Mouse (Mus musculus) embryo, embryonic 10.5 days (tissue): ENCODE data around the gene Car4.

ENCODE experiments used
- DNase-seq: peaks from one replicate; pipeline ENCODE4 v3.0.0-alpha.2; 2015; ENCODE audit warnings: low spot score

Car4 gene

DNA sequence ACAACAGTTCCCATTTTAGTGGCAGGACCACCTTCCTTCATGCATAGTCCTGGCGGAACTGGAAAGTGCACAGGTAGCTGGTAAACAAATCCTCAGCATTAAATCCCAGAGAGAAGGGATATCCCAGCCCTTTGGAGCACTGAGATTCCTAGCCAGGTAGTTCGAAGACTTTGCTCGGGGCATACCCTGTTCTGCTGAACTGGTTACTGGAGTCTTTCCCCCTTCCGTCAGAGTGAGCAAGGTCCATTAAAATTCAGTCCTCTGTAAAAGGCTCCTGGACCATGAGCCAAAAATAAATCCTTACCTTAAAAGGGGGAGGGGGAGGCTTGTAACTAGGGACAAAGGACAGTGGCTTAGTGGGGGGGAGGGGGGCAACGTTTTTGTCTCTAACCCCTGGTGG, 1.6 kb downstream of the Car4 start:
- DNase-seq: peak; percentile 15

DNA sequence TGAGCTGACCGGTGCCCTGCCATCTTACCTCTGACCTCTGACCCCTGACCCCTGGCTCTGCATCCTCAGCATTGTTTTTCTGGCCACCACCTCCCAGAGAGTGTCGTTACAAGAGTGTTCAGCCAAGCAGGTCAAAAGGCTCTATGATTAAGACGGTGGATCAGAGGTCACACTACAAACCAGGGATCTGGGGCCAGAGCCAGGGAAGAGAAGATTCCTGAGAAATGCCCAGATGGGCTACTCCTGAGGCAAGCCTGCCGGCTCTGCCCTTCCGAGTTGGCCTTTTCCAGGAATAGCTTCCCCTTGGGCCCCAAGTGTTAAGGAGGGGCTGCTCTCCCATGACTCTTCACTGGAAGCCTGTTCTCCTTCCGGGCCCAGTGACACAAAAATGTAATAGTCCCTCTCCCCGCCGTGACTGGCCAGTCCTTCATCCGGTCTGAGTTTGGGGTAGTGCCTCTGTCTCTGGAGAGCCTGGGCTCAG, 2.2 kb downstream of the Car4 start:
- DNase-seq: peak; percentile 55

DNA sequence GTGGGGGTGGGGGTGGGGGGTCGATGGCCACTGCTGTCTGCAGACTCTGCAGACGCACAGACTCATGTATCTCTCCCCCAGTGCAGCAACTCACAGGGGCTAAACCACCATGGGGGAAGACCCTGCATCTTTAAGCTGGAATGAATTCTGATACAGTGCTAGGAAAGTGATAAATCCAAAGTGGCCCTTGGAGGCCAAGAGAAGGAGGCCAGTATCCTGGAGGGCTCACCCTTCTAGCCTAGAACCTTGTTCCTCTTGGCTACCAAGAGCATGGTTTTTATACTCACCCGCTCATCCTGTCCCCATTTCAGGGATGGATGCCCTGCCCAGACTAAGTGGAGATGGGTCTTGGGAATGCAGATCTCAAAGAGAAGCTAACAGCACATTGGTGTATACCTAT, 2.7 kb downstream of the Car4 start:
- DNase-seq: no peak

DNA sequence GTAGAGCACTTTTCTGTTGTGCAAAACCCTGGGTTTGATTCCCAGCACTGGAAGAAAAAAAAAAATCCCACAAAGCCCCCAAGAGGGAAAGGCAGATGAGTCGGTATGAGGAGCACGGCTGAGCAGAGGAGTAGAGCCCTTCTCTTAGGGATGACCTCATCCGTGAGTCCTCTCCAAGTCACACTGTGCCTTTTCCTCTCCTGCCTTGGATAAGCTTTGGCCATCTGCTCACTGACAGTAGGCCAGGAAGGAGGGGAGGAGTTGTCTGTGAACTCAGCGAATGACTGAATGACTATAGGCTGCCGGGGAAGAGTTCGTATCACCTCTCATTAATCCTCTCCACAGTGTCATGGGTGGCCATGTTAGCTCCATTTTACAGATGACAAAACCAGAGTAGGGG, 3.2 kb downstream of the Car4 start:
- DNase-seq: no peak

- DNase-seq: no peak
Observed at GRCm38 (mm10) chr11:84961571-84961970, 4.0 kb downstream of the Car4 start.

- DNase-seq: no peak
Observed at GRCm38 (mm10) chr11:84962536-84962935, 5.0 kb downstream of the Car4 start.

DNA sequence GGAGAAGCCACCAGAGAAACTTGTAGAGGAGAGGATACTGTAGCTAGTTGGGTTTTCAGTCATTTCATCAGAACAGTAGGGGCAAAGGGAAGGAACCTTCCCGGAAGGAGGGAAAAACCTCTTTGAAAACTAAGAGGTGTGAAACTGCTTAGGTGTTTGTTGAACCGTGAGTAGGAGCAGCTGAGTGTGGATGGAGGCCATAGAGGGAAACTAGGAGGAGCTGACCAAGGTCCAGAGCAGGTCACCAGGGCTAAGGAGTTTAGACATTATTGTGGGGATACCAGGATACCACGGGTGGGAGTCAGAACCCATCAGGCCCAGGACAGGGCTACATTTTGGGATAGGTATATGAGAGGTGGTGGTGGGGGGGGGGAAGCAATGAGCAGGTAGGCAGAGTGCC, 6.0 kb downstream of the Car4 start:
- DNase-seq: no peak

- DNase-seq: no peak
Observed at GRCm38 (mm10) chr11:84966696-84967095, 9.1 kb downstream of the Car4 start.

DNA sequence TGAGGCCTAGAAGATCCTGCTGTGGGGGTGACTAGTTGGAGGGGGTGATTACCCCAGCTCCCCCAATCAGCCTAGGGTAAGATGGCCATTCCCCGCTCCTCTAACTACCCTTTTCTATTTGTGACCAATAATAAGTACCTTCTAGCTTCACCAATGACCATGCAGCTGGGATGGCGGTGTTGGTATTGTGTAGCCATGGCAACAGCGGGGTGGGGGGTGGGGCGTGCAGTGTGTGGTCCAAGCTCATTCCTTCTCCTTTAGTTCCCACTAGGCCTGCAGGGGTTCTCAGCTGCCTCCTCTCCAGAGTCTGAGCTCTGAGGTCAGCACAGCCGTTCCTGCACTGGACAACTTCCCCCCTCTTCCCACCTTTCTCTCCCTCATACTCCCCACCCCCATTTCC, 9.5 kb downstream of the Car4 start:
- peak; percentile 78 for DNase-seq

GRCm38 (mm10) chr11:84968309-84968708, 10.7 kb downstream of the Car4 start:
- no peak for DNase-seq

GRCm38 (mm10) chr11:84968775-84969174, 11.2 kb downstream of the Car4 start:
- no peak for DNase-seq

DNA sequence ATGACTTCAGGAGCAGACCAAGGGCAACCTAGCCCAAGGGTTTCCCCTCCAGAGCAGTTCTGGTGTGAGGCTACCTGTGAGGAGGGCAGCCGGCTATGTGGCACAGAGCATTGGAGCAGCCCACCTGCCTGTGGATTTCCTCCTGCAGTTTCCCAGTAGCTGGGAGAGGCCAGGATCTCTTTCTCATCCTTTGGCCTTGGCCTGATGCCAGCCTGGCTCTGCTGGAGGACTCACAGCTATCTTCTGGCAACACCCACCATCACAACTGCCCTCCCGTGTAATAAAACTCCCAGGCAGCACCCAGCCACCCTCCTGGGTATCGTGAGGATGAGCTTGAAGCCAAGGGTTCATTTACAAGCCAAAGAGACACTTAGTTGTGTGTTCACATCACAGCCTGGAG, 14.5 kb downstream of the Car4 start:
- no peak for DNase-seq

DNA sequence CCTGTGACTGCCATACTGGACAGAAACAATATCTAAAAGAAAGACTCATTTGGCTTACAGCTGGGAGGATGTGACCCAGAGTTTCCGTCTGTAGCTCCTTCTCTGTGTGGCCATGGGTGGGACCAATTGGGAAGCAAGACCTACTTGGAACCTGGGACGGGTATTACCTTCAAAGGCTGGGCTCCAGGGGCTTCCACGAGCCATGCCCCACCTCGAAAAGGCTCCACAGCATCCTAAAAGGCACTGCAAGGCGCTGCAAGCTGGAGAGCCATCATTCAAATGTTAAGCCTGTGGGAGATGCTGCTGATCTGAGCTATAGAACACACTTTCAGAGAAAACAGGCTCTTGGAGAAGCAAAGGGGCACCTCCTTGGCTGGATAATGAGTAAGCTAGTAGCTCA, 16.1 kb downstream of the Car4 start:
- no peak for DNase-seq

DNA sequence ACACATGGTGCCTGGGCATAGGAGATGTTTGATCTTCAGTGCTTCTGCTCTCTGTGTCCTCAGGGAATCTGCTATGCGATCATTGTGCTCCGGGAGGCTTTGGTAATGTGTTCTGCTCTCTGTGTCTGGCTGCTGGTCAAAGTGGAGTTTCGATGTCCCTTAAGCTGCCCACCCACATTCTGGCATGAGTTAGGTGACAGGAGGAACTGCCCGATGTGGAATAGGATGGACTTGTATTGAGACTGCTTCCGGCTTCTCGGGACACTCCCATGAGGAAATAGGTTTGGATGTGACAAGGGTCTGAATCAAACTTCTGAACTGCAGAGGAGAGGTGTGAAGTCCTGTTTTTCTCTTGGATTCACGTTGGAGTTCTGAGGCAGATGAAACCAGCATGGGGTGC, 17.0 kb downstream of the Car4 start:
- DNase-seq: no peak

- no peak for DNase-seq
Observed at GRCm38 (mm10) chr11:84976706-84977105, 19.1 kb downstream of the Car4 start.

GRCm38 (mm10) chr11:84977385-84977952, 19.9 kb downstream of the Car4 start:
- DNase-seq: no peak

- DNase-seq: peak; percentile 72
Observed at GRCm38 (mm10) chr11:84978113-84978512, 20.5 kb downstream of the Car4 start.

DNA sequence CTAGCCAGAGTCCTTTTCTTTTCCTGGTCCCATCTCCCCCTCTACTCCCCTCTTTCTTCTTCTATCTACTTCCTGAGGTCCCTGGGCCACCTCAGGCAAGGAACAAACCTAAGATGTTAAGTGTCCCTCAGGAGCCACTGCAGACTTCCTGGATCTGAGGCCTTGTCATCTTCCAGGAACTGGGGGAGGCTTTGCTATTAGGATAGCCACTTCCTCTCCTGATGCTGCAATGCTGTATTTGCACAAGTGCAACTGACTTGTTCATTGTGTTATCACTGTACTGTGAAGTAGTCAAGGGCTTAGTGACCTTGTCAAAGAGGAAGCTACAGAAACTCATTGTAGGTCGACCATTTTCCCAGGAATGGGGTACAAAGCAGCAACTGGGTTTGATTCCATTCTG, 21.8 kb downstream of the Car4 start:
- no peak for DNase-seq

DNA sequence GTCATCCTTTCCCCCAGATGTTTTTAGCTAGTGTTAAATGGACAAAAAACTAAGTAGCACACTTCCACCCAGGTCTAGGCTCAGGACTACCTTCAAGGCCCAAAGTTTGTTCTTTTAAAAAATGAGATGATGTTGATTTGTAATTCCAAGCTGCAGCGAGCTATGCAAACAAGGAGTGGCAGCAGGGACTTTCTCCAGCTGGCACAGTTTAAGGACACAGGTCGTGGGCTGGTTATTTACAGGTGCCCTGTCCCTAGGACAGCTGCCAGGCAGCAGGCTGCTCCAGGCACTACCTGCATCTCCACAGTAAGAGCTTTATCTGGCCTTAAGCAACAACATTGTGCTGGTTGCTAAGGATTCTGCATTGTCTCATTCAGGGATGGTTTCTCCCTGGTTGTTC, 23.1 kb downstream of the Car4 start:
- no peak for DNase-seq

- DNase-seq: no peak
Observed at GRCm38 (mm10) chr11:84985421-84985820, 27.8 kb downstream of the Car4 start.

- no peak for DNase-seq
Observed at GRCm38 (mm10) chr11:84988341-84988919, 30.8 kb downstream of the Car4 start.

DNA sequence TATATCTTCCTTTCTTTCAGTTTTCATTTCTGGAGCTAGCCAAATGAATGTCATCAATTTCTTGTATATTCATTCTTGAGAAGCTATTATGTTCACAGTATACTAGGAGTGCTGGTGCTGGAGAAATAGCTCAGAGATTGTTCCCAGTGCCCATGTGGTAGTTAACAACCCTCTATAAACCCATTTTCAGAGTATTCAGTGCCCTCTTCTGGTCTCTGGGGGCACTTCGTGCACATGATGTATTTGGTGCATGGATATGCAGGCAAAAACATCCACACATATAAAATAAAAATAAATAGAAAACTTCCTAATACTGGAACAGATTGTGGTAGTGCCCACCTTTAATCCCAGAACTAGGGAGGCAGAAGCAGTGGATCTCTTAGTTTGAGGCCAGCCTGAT, 35.4 kb downstream of the Car4 start:
- no peak for DNase-seq

DNA sequence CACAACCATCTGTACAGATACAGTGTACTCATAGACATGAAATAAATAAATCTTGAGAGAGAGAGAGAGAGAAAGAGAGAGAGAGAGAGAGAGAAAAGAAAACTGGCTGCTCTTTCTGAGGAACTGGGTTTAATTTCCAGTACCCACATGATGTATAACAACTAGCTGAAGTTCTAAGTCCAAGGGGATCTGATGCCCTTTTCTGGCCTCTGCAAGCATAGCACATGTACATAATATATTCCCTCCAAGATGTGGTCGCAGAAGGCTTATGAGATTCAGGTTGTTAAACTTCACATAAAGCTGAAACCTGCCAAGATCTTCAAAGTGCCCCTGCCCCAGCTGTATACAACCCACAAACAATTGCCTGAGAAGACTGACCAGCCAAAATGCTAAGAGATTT, 37.7 kb downstream of the Car4 start:
- DNase-seq: no peak

DNA sequence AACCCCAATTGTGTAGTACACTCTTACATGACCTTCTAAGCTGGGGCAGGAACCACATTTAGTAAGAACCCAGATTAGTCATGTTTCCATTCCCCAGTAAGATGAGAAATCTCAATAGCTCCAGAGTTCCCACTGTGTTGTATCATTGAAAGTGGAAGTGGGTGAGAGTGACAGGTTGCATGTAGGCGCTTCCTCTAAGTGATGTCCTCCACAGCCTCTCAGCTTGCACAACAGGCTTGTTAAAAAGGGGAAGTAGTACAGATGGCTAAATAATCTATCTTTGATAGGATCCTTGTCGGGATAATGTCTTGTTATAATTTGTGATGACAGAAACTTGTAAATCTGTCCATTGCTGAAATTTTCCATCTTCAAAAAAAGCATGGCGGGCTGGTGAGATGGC, 46.0 kb downstream of the Car4 start:
- no peak for DNase-seq
